Mouse (Mus musculus): ENCODE data around the gene Dnase1l1. TPM values are rescaled to one million over a fixed set of nuclear protein-coding genes. Genes with fewer than 3 reads are reported as not detected.

Dnase1l1 gene
- total RNA-seq (2015): 21.2 and 24.5 TPM in 2 replicates
- 7.1 and 17.4 TPM in 2 replicates for total RNA-seq (2017)

DNA sequence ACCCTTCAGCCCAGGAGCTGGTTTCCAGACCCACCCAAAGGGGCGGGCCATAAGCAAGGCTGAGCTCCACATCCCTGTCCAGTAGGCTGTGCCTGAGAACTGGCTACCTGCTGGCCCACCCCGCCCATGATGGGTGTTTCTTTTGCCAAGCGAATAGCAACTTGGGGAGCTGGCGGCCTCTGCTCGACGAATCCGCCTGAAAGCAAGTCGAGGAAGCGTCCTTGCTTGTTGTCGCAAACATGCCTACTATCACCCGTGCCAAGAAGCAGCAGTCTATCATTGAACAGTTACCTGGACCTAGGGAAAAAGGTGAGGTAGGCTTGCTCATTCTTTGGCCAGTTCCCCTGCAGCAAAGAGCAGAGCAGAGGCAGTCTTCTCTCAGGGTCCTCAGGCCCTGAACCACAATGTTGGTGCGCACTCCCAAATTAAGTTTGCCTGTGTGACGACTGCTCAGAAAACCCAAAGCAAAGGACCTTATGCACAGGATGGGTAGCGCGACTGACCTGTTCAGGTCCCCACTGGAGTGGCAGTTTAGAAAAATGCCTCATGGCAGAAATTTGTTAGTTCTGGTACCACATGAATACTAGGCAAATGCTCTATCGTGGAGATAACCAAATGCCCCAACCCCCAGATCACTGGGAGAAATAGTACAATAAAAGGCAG is at the start of gene Dnase1l1, which contains the start of gene Taz:
TSS of gene Dnase1l1 (minus strand) at position 606 of the 663 bp plus-strand sequence.
TSS of gene Taz (plus strand) at position 181 of the 663 bp plus-strand sequence.
- peak; percentile 83 for ATAC-seq (replicated peaks; ENCODE audit: poor library complexity)

DNA sequence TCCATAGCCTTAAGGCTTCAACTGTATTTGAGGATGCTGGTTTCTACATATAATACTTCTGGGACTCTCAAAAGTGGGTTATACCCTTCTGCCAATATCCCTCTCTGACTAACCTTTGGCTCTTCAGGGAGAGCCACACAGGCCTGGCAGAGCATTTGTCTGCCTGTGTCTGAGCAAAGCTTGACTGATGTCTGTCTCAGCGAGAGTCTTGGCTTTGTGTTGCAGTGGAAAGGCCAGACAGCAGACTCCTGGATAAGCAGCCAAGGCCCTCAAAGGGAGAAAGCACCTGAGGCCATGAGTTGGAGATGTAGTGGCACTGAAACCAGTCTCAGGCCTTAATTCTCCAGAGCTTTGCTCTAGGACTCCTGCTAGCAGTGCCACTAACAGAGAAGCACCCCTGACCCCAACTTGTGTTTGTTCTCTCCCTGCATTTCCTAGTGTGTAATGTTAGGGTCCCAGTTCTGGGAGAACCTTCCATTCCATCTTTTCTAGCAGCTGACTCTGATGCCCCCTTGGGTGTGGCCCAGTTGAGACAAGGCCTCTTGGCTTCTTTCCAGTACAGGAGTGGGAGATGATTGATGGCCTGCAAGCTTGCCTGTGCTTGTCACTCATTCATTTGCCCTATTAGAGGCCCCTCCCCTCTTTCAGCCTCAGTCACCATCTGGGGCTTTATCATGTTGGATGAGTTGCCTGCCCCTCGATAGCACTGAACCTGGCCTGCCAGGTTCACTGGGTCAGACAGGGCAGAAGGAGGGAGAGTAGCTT is 48.2 kb upstream of the Dnase1l1 start:
- no peak for ATAC-seq (replicated peaks; ENCODE audit: poor library complexity)

DNA sequence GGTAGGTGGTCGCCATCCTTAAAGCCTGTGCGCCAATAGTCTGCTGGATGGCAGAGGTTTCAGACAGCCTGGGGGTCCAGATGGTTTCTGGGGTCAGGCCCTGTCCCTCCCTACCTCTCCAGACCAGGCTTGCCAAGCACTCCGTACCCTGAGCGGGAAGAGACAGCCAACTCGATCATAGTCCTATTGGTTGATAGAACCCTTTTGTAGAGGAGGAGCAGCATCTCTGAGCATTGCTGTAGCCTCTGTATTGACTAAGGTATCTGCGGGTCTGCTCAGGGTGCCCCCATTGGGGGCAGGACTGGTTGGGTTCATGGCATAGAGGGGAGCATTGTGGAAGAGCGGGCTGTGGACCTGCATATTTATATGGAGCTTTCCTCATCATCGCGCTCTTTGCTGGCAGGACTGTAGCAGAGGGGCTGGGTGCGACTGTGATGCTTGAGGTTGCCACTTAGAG is 47.1 kb upstream of the Dnase1l1 start:
- ATAC-seq (replicated peaks; ENCODE audit: poor library complexity): no peak

DNA sequence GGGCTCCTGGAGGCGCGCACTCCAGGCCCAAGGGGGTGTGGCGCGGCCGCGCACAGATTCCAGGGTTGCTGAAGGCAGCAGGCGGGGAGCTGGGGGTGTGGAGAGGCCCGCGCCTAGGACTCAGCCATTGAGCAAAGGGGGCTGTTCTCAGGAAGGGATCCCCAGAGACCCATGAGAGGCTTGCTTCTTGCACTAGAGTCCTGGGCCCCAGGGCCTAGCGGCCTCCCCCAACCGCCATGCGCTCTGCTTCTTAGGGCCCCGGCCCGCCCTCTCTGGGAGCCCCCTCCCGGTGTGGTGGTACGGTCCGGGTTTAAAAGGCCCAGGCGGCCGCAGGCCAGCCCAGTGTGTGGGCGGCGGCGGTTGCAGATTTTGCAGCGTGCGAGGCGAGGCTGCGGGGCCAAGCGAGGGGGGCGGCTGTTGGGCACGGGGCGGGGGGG is 46.6 kb upstream of the Dnase1l1 start, which contains the start of gene Plxna3:
TSS of gene Plxna3 (plus strand) at position 342 of the 437 bp plus-strand sequence.
- peak; percentile 92 for ATAC-seq (replicated peaks; ENCODE audit: poor library complexity)

- peak; percentile 98 for ATAC-seq (replicated peaks; ENCODE audit: poor library complexity)
These were observed 30.7 kb upstream of the Dnase1l1 start, which contains the start of gene Fam50a for GRCm38 (mm10) chrX:74312540-74313464. Gene Fam50a (plus strand): TSS chrX:74313033.

GRCm38 (mm10) chrX:74304867-74305700 is 22.9 kb upstream of the Dnase1l1 start, which contains the start of gene Gdi1:
Gene Gdi1 (plus strand): TSS chrX:74304998.
- peak; percentile 94 for ATAC-seq (replicated peaks; ENCODE audit: poor library complexity)

GRCm38 (mm10) chrX:74299721-74300120 is 17.6 kb upstream of the Dnase1l1 start:
- ATAC-seq (replicated peaks; ENCODE audit: poor library complexity): peak; percentile 29

DNA sequence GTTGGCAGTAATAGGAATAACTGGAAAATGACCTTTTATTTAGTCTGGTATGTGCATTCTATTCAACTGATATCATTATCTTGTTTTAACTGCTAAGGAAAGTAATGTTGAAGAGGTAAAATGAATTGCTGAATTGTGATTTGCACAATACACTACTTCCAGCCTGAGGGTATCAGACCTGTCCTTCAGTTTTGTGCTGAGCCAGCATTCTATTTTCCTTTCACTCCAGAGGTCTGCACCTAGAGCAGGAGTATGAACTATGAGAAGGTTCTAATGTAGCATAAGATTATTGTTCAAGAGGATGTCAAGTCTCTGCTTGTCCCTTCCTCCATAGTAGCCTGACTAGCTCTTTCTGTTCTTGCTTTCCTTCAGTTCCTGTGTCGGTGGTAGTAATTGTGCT is 16.2 kb upstream of the Dnase1l1 start:
- ATAC-seq (replicated peaks; ENCODE audit: poor library complexity): no peak

GRCm38 (mm10) chrX:74296538-74297448 is 14.7 kb upstream of the Dnase1l1 start, which contains the start of gene Atp6ap1:
Gene Atp6ap1 (plus strand): TSS chrX:74297097.
- peak; percentile 98 for ATAC-seq (replicated peaks; ENCODE audit: poor library complexity)

- no peak for ATAC-seq (replicated peaks; ENCODE audit: poor library complexity)
These were observed 11.3 kb upstream of the Dnase1l1 start for GRCm38 (mm10) chrX:74293431-74293830.

DNA sequence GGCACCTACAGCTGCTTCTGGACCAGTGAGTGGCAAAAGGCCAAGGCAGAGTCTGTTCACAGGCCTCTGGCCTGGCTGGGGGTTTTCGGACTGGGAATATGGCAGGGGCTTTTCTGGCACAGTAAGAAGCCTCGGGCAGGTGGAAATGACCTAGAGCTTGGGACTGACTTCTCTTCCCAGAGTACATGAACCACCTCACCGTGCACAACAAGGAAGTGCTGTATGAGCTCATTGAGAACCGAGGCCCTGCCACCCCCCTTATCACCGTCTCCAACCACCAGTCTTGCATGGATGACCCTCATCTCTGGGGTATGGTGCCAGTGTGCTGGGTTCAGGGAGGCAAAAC is 928 bp upstream of the Dnase1l1 start:
- no peak for ATAC-seq (replicated peaks; ENCODE audit: poor library complexity)

GRCm38 (mm10) chrX:74282395-74283091 is 406 bp upstream of the Dnase1l1 start:
- ATAC-seq (replicated peaks; ENCODE audit: poor library complexity): peak; percentile 82

- ATAC-seq (replicated peaks; ENCODE audit: poor library complexity): no peak
These were observed 951 bp downstream of the Dnase1l1 start for GRCm38 (mm10) chrX:74281041-74281731.

GRCm38 (mm10) chrX:74277916-74278315 is 4.2 kb downstream of the Dnase1l1 start:
- peak; percentile 16 for ATAC-seq (replicated peaks; ENCODE audit: poor library complexity)

DNA sequence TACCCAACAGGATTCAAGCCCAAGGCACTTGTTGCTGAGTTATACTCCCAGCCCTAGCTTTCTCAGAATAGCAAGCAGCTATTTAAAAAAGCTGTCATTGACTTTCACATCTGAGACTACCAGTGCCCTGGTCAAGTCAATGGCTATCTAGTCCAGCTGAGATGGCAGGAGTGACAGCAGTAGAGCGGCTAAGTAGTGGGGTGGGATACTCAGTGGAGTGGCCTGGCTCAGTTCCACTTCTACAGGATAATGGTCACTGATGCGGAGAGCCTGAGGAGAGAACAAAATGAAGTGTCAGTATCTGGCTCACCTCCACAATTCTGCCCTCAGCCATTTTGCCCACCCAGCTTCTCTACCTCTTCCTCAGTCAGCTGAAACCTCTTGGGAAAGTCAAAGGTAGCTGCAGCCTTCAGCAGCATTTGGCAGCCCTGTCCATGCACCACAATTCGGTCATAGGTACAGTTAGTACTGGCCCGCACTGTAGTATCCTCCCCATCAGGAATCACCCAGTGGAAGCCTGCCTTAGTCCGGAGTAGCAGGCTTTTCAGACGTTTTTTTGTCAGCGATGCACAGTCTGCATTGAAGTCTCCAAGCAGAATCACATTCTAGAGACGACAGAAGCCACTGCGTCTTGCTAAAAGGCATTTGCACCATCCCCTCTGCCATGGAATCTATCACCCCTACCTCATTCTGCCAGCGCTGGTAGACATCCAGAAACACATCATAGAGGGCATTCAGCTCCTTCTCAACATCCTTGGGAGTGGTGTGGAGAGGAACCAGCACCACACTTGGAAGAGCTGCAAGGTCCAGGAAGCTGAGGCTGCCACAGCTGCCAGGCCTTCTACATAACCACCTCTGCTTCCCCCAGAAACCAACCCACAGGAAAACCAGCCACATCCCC is 8.5 kb downstream of the Dnase1l1 start:
- 0 out of 2 replicates have a peak, but pooled peaks have one; percentile 4 for ATAC-seq (replicated peaks; ENCODE audit: poor library complexity)

GRCm38 (mm10) chrX:74270902-74271551 is 11.1 kb downstream of the Dnase1l1 start:
- ATAC-seq (replicated peaks; ENCODE audit: poor library complexity): peak; percentile 7

Data from megakaryocyte progenitor cell, adult 5-6 weeks (primary cell).